24 mouse cellular contexts compared by ENCODE assay signal in the genomic region with DNA sequence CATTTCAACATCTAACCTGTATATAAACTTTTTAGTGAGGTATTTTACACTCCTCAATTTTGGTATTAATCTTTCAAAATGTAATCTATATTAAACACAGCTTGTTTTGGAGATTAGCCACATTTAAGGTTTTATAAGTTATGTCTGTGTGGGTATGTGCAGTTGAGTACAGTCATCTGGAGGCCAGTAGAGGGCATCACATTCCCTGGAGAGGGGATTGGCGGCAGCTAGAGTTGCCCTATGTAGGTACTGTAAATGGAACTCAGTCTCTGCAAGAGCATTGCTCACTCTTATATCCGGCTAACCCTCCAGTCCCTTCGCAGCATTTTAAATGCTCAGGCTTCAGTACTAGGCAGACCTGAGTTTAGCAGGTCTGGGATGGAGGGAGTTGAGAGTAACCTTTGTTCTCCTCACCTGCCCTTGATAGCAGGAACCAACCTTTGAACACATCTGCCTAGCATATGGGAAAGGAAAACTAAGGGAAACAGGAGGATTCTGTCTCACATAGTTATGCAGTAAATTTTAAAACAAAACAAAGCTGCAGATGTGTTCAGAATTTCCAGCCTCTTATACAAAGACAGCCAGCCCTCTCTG. TPM values are rescaled to one million over a fixed set of nuclear protein-coding genes. Genes with fewer than 3 reads are reported as not detected.
DNase-seq lines count a peak whose midpoint lies in the region; ATAC-seq and TF ChIP-seq lines count a peak whose summit lies in the region.
"Had no signal": no experiment of that assay in that cellular context is flagged by ENCODE, and none has a peak within 500 bp of the region (broad histone marks: within the 10 kb centered on the region; RNA-seq: fewer than 3 reads in every experiment).

No protein-coding gene starts in this region.

- no peak overlapping the region for H3K4me2 ChIP-seq in limb, embryonic 13.5 days (replicated peaks)
- H3K4me2 ChIP-seq in liver, postnatal 0 days (ENCODE audit: low read depth, low read length): no peak overlapping the region
- H3K4me2 ChIP-seq: heart, embryonic 15.5 days; hindbrain, embryonic 13.5 days; liver, embryonic 15.5 days; midbrain, embryonic 12.5 days had no signal

- H3K9ac ChIP-seq in limb, embryonic 13.5 days: no peak overlapping the region
- no peak overlapping the region for H3K9ac ChIP-seq in ES-Bruce4 (ENCODE audit: low read depth, poor library complexity, severe bottlenecking)
- H3K9ac ChIP-seq in liver, postnatal 0 days (replicated peaks): no peak overlapping the region
- H3K9ac ChIP-seq: forebrain, postnatal 0 days; heart, embryonic 15.5 days; hindbrain, embryonic 13.5 days; liver, embryonic 15.5 days; midbrain, embryonic 12.5 days had no signal

- no peak for TF ChIP-seq EP300 in ES-Bruce4 (IDR thresholded peaks at IDR 0.05; ENCODE audit: insufficient read depth, low read depth, low read length)
- TF ChIP-seq EP300 in liver, postnatal 0 days (IDR thresholded peaks at IDR 0.05; ENCODE audit: low read depth): no peak

- peaks cover 41% of the 10 kb centered on the region for H3K4me1 ChIP-seq in limb, embryonic 13.5 days
- peaks cover 29% of the 10 kb centered on the region for H3K4me1 ChIP-seq in limb, embryonic 10.5 days
- H3K4me1 ChIP-seq in ES-Bruce4 (ENCODE audit: control insufficient read depth, insufficient read depth, low read length): no peaks in the 10 kb centered on the region
- peaks cover 43% of the 10 kb centered on the region for H3K4me1 ChIP-seq in liver, postnatal 0 days (ENCODE audit: insufficient read depth)
- H3K4me1 ChIP-seq: midbrain, embryonic 12.5 days had no signal

- peak; percentile 8 for TF ChIP-seq CTCF in ES-Bruce4 (IDR thresholded peaks at IDR 0.05; ENCODE audit: low read depth, low read length)
- peak; percentile 38 for TF ChIP-seq CTCF in liver, postnatal 0 days (IDR thresholded peaks at IDR 0.05; ENCODE audit: low read depth)

- ATAC-seq in limb, embryonic 13.5 days (ENCODE audit: low FRiP score, low read depth): no peak
- ATAC-seq in liver, postnatal 0 days: no peak

- no peak overlapping the region for H3K4me3 ChIP-seq in limb, embryonic 13.5 days
- no peak overlapping the region for H3K4me3 ChIP-seq in limb, embryonic 10.5 days
- H3K4me3 ChIP-seq in ES-Bruce4 (ENCODE audit: low read depth, low read length): no peak overlapping the region
- H3K4me3 ChIP-seq in liver, postnatal 0 days (ENCODE audit: low read depth, low read length): no peak overlapping the region
- H3K4me3 ChIP-seq: forebrain, embryonic 10.5 days; heart, embryonic 15.5 days; hindbrain, embryonic 13.5 days; liver, embryonic 15.5 days; midbrain, embryonic 12.5 days had no signal

- no peaks in the 10 kb centered on the region for H3K9me3 ChIP-seq in limb, embryonic 13.5 days
- H3K9me3 ChIP-seq in limb, embryonic 10.5 days (replicated peaks): no peaks in the 10 kb centered on the region
- H3K9me3 ChIP-seq in ES-Bruce4 (replicated peaks; ENCODE audit: control insufficient read depth, insufficient read depth, low read length, poor library complexity, severe bottlenecking): no peaks in the 10 kb centered on the region
- H3K9me3 ChIP-seq in liver, postnatal 0 days (ENCODE audit: low read length): no peaks in the 10 kb centered on the region
- H3K9me3 ChIP-seq: forebrain, embryonic 10.5 days; heart, embryonic 15.5 days; hindbrain, embryonic 13.5 days; liver, embryonic 15.5 days; midbrain, embryonic 12.5 days had no signal

- 0 out of 2 replicates have a peak overlapping the region, but pooled peaks have one; percentile 15 for H3K27ac ChIP-seq in limb, embryonic 13.5 days
- no peak overlapping the region for H3K27ac ChIP-seq in limb, embryonic 10.5 days
- no peak overlapping the region for H3K27ac ChIP-seq in ES-Bruce4 (ENCODE audit: insufficient read depth, low read length)
- H3K27ac ChIP-seq in liver, postnatal 0 days (ENCODE audit: low read depth): peak overlapping the region; percentile 66
- H3K27ac ChIP-seq: forebrain, embryonic 10.5 days; heart, embryonic 15.5 days; hindbrain, embryonic 13.5 days; midbrain, embryonic 12.5 days had no signal

- H3K27me3 ChIP-seq in limb, embryonic 13.5 days: no peaks in the 10 kb centered on the region
- H3K27me3 ChIP-seq in limb, embryonic 10.5 days (ENCODE audit: low read depth, poor library complexity, severe bottlenecking): no peaks in the 10 kb centered on the region
- no peaks in the 10 kb centered on the region for H3K27me3 ChIP-seq in ES-Bruce4 (ENCODE audit: control insufficient read depth, insufficient read depth, low read length, poor library complexity, severe bottlenecking)
- no peaks in the 10 kb centered on the region for H3K27me3 ChIP-seq in liver, postnatal 0 days (ENCODE audit: insufficient read depth, low read length)
- H3K27me3 ChIP-seq: heart, embryonic 15.5 days; hindbrain, embryonic 13.5 days; liver, embryonic 15.5 days; midbrain, embryonic 12.5 days had no signal

- no peak for DNase-seq in limb, embryonic 10.5 days (ENCODE audit: low spot score)
- DNase-seq in A20 (ENCODE audit: low read depth, low spot score): peak; percentile 54
- no peak for DNase-seq in liver, postnatal 0 days
- no peak for DNase-seq in cerebellum, postnatal 4 days (ENCODE audit: low spot score in 2 of 2)
- DNase-seq in right cerebral cortex, adult 18-20 months: no peak
- DNase-seq: adrenal gland, postnatal 36 days; cerebellum, adult 9-11 months; forebrain, postnatal 0 days; gastrocnemius, postnatal 14 days; heart, postnatal 36 days; kidney, postnatal 4 days; left cerebral cortex, postnatal 4 days; lung, postnatal 10 days; right cerebral cortex, postnatal 14 days; spleen, adult 18-20 months; thymus, adult 2 months; thymus, postnatal 4 days had no signal

- 81% methylated on average over 3 of the region's 3 CpGs for WGBS in limb, embryonic 13.5 days
- WGBS in limb, embryonic 10.5 days: 87% methylated on average over 3 of the region's 3 CpGs
- WGBS in liver, postnatal 0 days (ENCODE audit: insufficient replicate concordance): 53% methylated on average over 3 of the region's 3 CpGs

- no peak for TF ChIP-seq POLR2A in ES-Bruce4 (IDR thresholded peaks at IDR 0.05; ENCODE audit: insufficient read depth, low read length)

- H3K36me3 ChIP-seq in limb, embryonic 13.5 days: peaks cover 12% of the 10 kb centered on the region
- H3K36me3 ChIP-seq in limb, embryonic 10.5 days: peaks cover 3% of the 10 kb centered on the region; the same call in 1 of the 2 replicates
- no peaks in the 10 kb centered on the region for H3K36me3 ChIP-seq in ES-Bruce4 (ENCODE audit: control insufficient read depth, insufficient read depth, low read length, poor library complexity, severe bottlenecking)
- H3K36me3 ChIP-seq in liver, postnatal 0 days (replicated peaks; ENCODE audit: insufficient read depth, low read length): no peaks in the 10 kb centered on the region
- H3K36me3 ChIP-seq: heart, embryonic 15.5 days; liver, embryonic 15.5 days; midbrain, embryonic 12.5 days had no signal

RNA-seq across cellular contexts. Expression of gene Smco4, which starts 44.3 kb away (rescaled TPM):
- polyA plus RNA-seq in limb, embryonic 13.5 days (2015; fragmentation: Nextera tagmentation; extraction: Ambion mirVana): 2.8 and 3.3 TPM in 2 replicates
- polyA plus RNA-seq in limb, embryonic 10.5 days (2016; fragmentation: Nextera tagmentation; extraction: Ambion mirVana): 2.4 and 2.7 TPM in 2 replicates
- polyA plus RNA-seq in ES-Bruce4 (2011; ENCODE audit: insufficient read depth, insufficient read length, low read depth, missing spikeins): 8.7 and 12.2 TPM in 2 replicates
- 0.96 and 1.3 TPM in 2 replicates for polyA plus RNA-seq in liver, postnatal 0 days (2015; fragmentation: Nextera tagmentation; extraction: Ambion mirVana)

Comparison
In these comparisons a context has a peak if more than half of its experiments do, and no peak if none do; other contexts are left out.
1. H3K27ac ChIP-seq: peak in limb, embryonic 13.5 days (single experiment) and liver, postnatal 0 days (single experiment); none in limb, embryonic 10.5 days (single experiment) and ES-Bruce4 (single experiment).